Comparison of ENCODE assay signal across 19 mouse cellular contexts in genomic region chr10:13326149-13326873, GRCm38 (mm10).
DNase-seq lines count a peak whose midpoint lies in the region; ATAC-seq and TF ChIP-seq lines count a peak whose summit lies in the region.
"Had no signal": no experiment of that assay in that cellular context is flagged by ENCODE, and none has a peak within 500 bp of the region (broad histone marks: within the 10 kb centered on the region; RNA-seq: fewer than 3 reads in every experiment).

No protein-coding gene starts in this region.

- H3K27ac ChIP-seq in kidney, embryonic 14.5 days (ENCODE audit: low read depth, low read length): 0 out of 2 replicates have a peak overlapping the region, but pooled peaks have one; percentile 31
- H3K27ac ChIP-seq in brown adipose tissue, adult 24 weeks (replicated peaks; ENCODE audit: low read depth, low read length): peak overlapping the region; percentile 84
- H3K27ac ChIP-seq in limb, embryonic 14.5 days (replicated peaks; ENCODE audit: low read depth, low read length): peak overlapping the region; percentile 3
- no peak overlapping the region for H3K27ac ChIP-seq in intestine, embryonic 15.5 days
- H3K27ac ChIP-seq: midbrain, embryonic 12.5 days had no signal

- DNase-seq in kidney, postnatal 25 days: no peak
- DNase-seq in heart, adult 8-10 months (ENCODE audit: low spot score): peak; percentile 68
- peak; percentile 75 for DNase-seq in limb, embryonic 14.5 days (ENCODE audit: low spot score)
- DNase-seq in cerebellum, adult 9-10 months: no peak
- DNase-seq: cerebellum, adult 11 months; kidney, postnatal 4 days; liver; right cerebral cortex, postnatal 25 days; thymus, postnatal 25 days had no signal

- no peaks in the 10 kb centered on the region for H3K36me3 ChIP-seq in kidney, embryonic 14.5 days (ENCODE audit: control insufficient read depth, insufficient read depth, low read length)
- no peaks in the 10 kb centered on the region for H3K36me3 ChIP-seq in limb, embryonic 14.5 days (ENCODE audit: control insufficient read depth, insufficient read depth, low read length)
- H3K36me3 ChIP-seq in intestine, embryonic 15.5 days: no peaks in the 10 kb centered on the region
- H3K36me3 ChIP-seq: midbrain, embryonic 12.5 days had no signal

- no peak for TF ChIP-seq POLR2A in limb, embryonic 14.5 days (IDR thresholded peaks at IDR 0.05; ENCODE audit: borderline replicate concordance, extremely low read depth, insufficient read depth, insufficient read length)

- H3K9me3 ChIP-seq in kidney, embryonic 14.5 days (ENCODE audit: control insufficient read depth, low read length): no peaks in the 10 kb centered on the region
- H3K9me3 ChIP-seq in limb, embryonic 14.5 days (ENCODE audit: control insufficient read depth, low read length): no peaks in the 10 kb centered on the region
- no peaks in the 10 kb centered on the region for H3K9me3 ChIP-seq in intestine, embryonic 15.5 days
- H3K9me3 ChIP-seq: midbrain, embryonic 12.5 days had no signal

- H3K9ac ChIP-seq in kidney, embryonic 14.5 days (ENCODE audit: low read depth, low read length): no peak overlapping the region
- H3K9ac ChIP-seq in limb, embryonic 14.5 days (ENCODE audit: low read depth, low read length, severe bottlenecking): no peak overlapping the region
- H3K9ac ChIP-seq in intestine, embryonic 15.5 days: no peak overlapping the region
- H3K9ac ChIP-seq: midbrain, embryonic 12.5 days had no signal

- 0 out of 2 replicates have a peak, but pooled peaks cover 14% of the 10 kb centered on the region for H3K4me1 ChIP-seq in kidney, embryonic 14.5 days (ENCODE audit: control insufficient read depth, insufficient read depth, low read length)
- peaks cover 10% of the 10 kb centered on the region; the same call in 1 of the 2 replicates for H3K4me1 ChIP-seq in brown adipose tissue, adult 24 weeks (ENCODE audit: control insufficient read depth, insufficient read depth, insufficient read length, low read length)
- H3K4me1 ChIP-seq in limb, embryonic 14.5 days (ENCODE audit: control insufficient read depth, insufficient read depth, low read length): peaks cover 35% of the 10 kb centered on the region
- 0 out of 2 replicates have a peak, but pooled peaks cover 6% of the 10 kb centered on the region for H3K4me1 ChIP-seq in intestine, embryonic 15.5 days (replicated peaks)

- H3K4me3 ChIP-seq in kidney, embryonic 14.5 days (ENCODE audit: low read length): no peak overlapping the region
- H3K4me3 ChIP-seq in brown adipose tissue, adult 24 weeks (ENCODE audit: insufficient read depth, low read depth, low read length): no peak overlapping the region
- no peak overlapping the region for H3K4me3 ChIP-seq in limb, embryonic 14.5 days (replicated peaks; ENCODE audit: low read length)
- no peak overlapping the region for H3K4me3 ChIP-seq in intestine, embryonic 15.5 days (replicated peaks)
- H3K4me3 ChIP-seq: erythroblast, embryonic 14.5 days; midbrain, embryonic 12.5 days; myocyte had no signal

- WGBS in kidney, embryonic 14.5 days: 75% methylated on average over 14 of the region's 14 CpGs
- 63% methylated on average over 14 of the region's 14 CpGs for WGBS in limb, embryonic 14.5 days
- WGBS in intestine, embryonic 15.5 days: 80% methylated on average over 14 of the region's 14 CpGs

- no peak overlapping the region for H3K4me2 ChIP-seq in kidney, embryonic 14.5 days (replicated peaks; ENCODE audit: low read depth, low read length)
- H3K4me2 ChIP-seq in limb, embryonic 14.5 days (replicated peaks; ENCODE audit: low read depth, low read length, severe bottlenecking): no peak overlapping the region
- no peak overlapping the region for H3K4me2 ChIP-seq in intestine, embryonic 15.5 days (replicated peaks)
- H3K4me2 ChIP-seq: midbrain, embryonic 12.5 days had no signal

- no peaks in the 10 kb centered on the region for H3K27me3 ChIP-seq in kidney, embryonic 14.5 days (ENCODE audit: control insufficient read depth, insufficient read depth, low read length)
- H3K27me3 ChIP-seq in limb, embryonic 14.5 days (ENCODE audit: control insufficient read depth, insufficient read depth, low read length): no peaks in the 10 kb centered on the region
- H3K27me3 ChIP-seq in intestine, embryonic 15.5 days (replicated peaks): no peaks in the 10 kb centered on the region
- H3K27me3 ChIP-seq: midbrain, embryonic 12.5 days had no signal

- ATAC-seq in kidney, embryonic 14.5 days (ENCODE audit: low FRiP score, low TSS enrichment): no peak
- ATAC-seq in limb, embryonic 14.5 days (ENCODE audit: low FRiP score, low read depth): peak; percentile 36; the same call in 1 of the 2 replicates
- no peak for ATAC-seq in intestine, embryonic 15.5 days
- ATAC-seq: activated CD4-positive, CD25-positive, alpha-beta regulatory T cell, adult 4 months; CD4-positive, CD25-positive, alpha-beta regulatory T cell, adult 4 months; inflammation-experienced regulatory T-cells, adult 6 months; lung, postnatal 0 days had no signal

Comparison
In these comparisons a context has a peak if more than half of its experiments do, and no peak if none do; other contexts are left out.
1. DNase-seq: peak in heart, adult 8-10 months (single experiment) and limb, embryonic 14.5 days (single experiment); none in kidney, postnatal 25 days (0 of 2) and cerebellum, adult 9-10 months (single experiment).